Mouse (Mus musculus): ENCODE results near the gene Rnf141.

DNA sequence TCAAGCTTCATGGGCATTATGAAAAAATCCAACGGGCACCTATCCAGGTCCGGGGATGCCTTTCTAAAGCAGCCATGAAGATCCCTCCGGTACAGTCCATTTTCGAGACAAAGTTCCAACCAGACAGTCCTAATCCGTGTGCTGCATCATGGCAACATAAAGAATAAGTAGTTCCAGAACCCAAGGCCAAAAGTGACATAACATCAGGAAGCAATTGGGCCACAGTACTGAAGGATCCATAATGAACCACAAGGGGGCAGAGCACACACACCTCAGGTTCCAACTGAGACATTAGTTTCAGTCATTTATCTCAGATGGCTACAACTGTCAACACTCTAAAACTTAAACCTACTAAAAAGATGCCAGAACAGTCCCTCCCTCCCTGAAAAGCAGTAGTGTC is 28.2 kb downstream of the Rnf141 start:
- no peak for TF ChIP-seq EP300 (IDR thresholded peaks at IDR 0.05; ENCODE audit: low read depth)
- TF ChIP-seq CTCF (IDR thresholded peaks at IDR 0.05; ENCODE audit: low read depth) = peak; percentile 92

Measured in heart, postnatal 0 days (tissue).